Mouse (Mus musculus) liver, postnatal 0 days (tissue): ENCODE data around the gene Olfr510. TPM values are rescaled to one million over a fixed set of nuclear protein-coding genes. Genes with fewer than 3 reads are reported as not detected.
"Not testable (repeated sequence)": the region's sequence is repeated elsewhere in the genome, so short reads cannot be mapped to it uniquely, and the experiment has no call there.

Experiments
- ATAC-seq: fragments of 200-750 bp; cut with Nextera tagmentation; 2 replicates; pipeline ENCODE4 v1.8.0; 2017; ENCODE audit warnings: mild to moderate bottlenecking, moderate library complexity
- DNase-seq: peaks from one replicate; pipeline ENCODE4 v3.0.0-alpha.2; 2016
- H3K27ac ChIP-seq: fragments of 300-500 bp; sonication (generic); 2 replicates; pipeline ENCODE4 v1.5.1; 2014; ENCODE audit warnings: antibody characterized with exemption, moderate library complexity, mild to moderate bottlenecking, low read depth
- H3K27me3 ChIP-seq: fragments of 300-500 bp; sonication (generic); 2 replicates; pipeline ENCODE4 v1.6.1; 2014; ENCODE audit warnings: low read length, control low read depth, mixed read lengths; ENCODE audit not compliant: insufficient read depth
- H3K36me3 ChIP-seq: fragments of 300-500 bp; sonication (generic); replicated peaks from 2 replicates; pipeline ENCODE4 v1.6.1; 2014; ENCODE audit warnings: mild to moderate bottlenecking, control low read depth, low read length, moderate library complexity, mixed read lengths; ENCODE audit not compliant: insufficient read depth
- H3K4me1 ChIP-seq: fragments of 300-500 bp; sonication (generic); 2 replicates; pipeline ENCODE4 v1.6.1; 2014; ENCODE audit warnings: antibody characterized with exemption, mild to moderate bottlenecking, control low read depth; ENCODE audit not compliant: insufficient read depth
- H3K4me2 ChIP-seq: fragments of 300-500 bp; sonication (generic); 2 replicates; pipeline ENCODE4 v1.6.1; 2014; ENCODE audit warnings: low read depth, mild to moderate bottlenecking, low read length, moderate library complexity, mixed read lengths
- H3K4me3 ChIP-seq: fragments of 300-500 bp; sonication (generic); 2 replicates; pipeline ENCODE4 v1.5.1; 2014; ENCODE audit warnings: low read depth, low read length
- H3K9ac ChIP-seq: fragments of 300-500 bp; sonication (generic); replicated peaks from 2 replicates; pipeline ENCODE4 v1.6.1; 2014; ENCODE audit warnings: mild to moderate bottlenecking, moderate library complexity
- H3K9me3 ChIP-seq: fragments of 300-500 bp; sonication (generic); 2 replicates; pipeline ENCODE4 v1.6.1; 2016; ENCODE audit warnings: mild to moderate bottlenecking, control low read depth, low read length, mixed read lengths
- CTCF ChIP-seq: sonication (generic); IDR thresholded peaks from 2 replicates; pipeline ENCODE4 v1.5.1; 2016; ENCODE audit warnings: antibody characterized with exemption, low read depth
- EP300 ChIP-seq: IDR thresholded peaks from 2 replicates; pipeline ENCODE4 v1.6.1; 2016; ENCODE audit warnings: antibody characterized with exemption, low read depth, mild to moderate bottlenecking
- WGBS: fragments of 180-500 bp; shearing (Covaris S2); extraction: QIAGEN DNeasy Blood & Tissue Kit; methylation state at CpG from one replicate; pipeline ENCODE4 v1.1.7; 2014; ENCODE audit not compliant: insufficient replicate concordance; 5-methylcytosine and 5-hydroxymethylcytosine counted together
- polyA plus RNA-seq: library from polyadenylated mRNA; unstranded; fragments of >200 nt; fragmentation: Nextera tagmentation; extraction: Ambion mirVana; gene quantifications from 2 replicates; pipeline ENCODE4 v1.2.1, GENCODE M21; 2015

The Olfr510 gene
- polyA plus RNA-seq, result not detected in 2 replicates

GRCm38 (mm10) chr7:108666118-108666517, at the start of gene Olfr510:
Gene Olfr510 (plus strand): TSS chr7:108666418.
- TF ChIP-seq CTCF, result no peak
- TF ChIP-seq EP300, result no peak
- no peaks in the 10 kb centered on the region for H3K4me1 ChIP-seq
- WGBS, result 83% methylated on average over 1 of the region's 1 CpGs
- H3K27ac ChIP-seq, result no peak within 1 kb of the TSS
- H3K9me3 ChIP-seq, result no peaks in the 10 kb centered on the region
- H3K27me3 ChIP-seq, result no peaks in the 10 kb centered on the region
- H3K4me2 ChIP-seq, result no peak within 1 kb of the TSS
- DNase-seq, result no peak
- H3K9ac ChIP-seq, result no peak within 1 kb of the TSS
- H3K4me3 ChIP-seq, result no peak within 1 kb of the TSS
- no peak for ATAC-seq
- no peaks in the 10 kb centered on the region for H3K36me3 ChIP-seq

- H3K36me3 ChIP-seq, H3K4me1 ChIP-seq, H3K4me3 ChIP-seq, H3K9ac ChIP-seq, H3K27ac ChIP-seq, DNase-seq, H3K4me2 ChIP-seq, H3K9me3 ChIP-seq, H3K27me3 ChIP-seq, ATAC-seq: not testable (repeated sequence)
- 65% methylated on average over 3 of the region's 3 CpGs for WGBS
These were observed 49.4 kb upstream of the Olfr510 start for GRCm38 (mm10) chr7:108616781-108617180.

- no peak for ATAC-seq
- TF ChIP-seq EP300 (no peak), CTCF (no peak)
- Histone ChIP-seq H3K4me3 (no peak within 1 kb of the TSS), H3K9me3 (no peaks in the 10 kb centered on the region), H3K9ac (no peak within 1 kb of the TSS), H3K36me3 (no peaks in the 10 kb centered on the region), H3K27ac (no peak within 1 kb of the TSS), H3K4me2 (no peak within 1 kb of the TSS), H3K27me3 (no peaks in the 10 kb centered on the region), H3K4me1 (no peaks in the 10 kb centered on the region)
- 67% methylated on average over 2 of the region's 2 CpGs for WGBS
- DNase-seq, result no peak
These were observed 44.7 kb upstream of the Olfr510 start, which contains the start of gene Olfr507 for GRCm38 (mm10) chr7:108621514-108621913. Gene Olfr507 (plus strand): TSS chr7:108621814.

GRCm38 (mm10) chr7:108629694-108630093, 36.5 kb upstream of the Olfr510 start, which contains the start of gene Olfr508:
Gene Olfr508 (plus strand): TSS chr7:108629994.
- H3K4me2 ChIP-seq, result no peak within 1 kb of the TSS
- TF ChIP-seq CTCF (no peak), EP300 (no peak)
- H3K36me3 ChIP-seq, result no peaks in the 10 kb centered on the region
- H3K4me3 ChIP-seq, result no peak within 1 kb of the TSS
- no peak within 1 kb of the TSS for H3K9ac ChIP-seq
- H3K27me3 ChIP-seq, result no peaks in the 10 kb centered on the region
- no peaks in the 10 kb centered on the region; the same call in 1 of the 2 replicates for H3K9me3 ChIP-seq
- H3K27ac ChIP-seq, result no peak within 1 kb of the TSS
- ATAC-seq (no peak), DNase-seq (no peak)
- WGBS, result 64% methylated on average over 3 of the region's 3 CpGs
- no peaks in the 10 kb centered on the region for H3K4me1 ChIP-seq

- TF ChIP-seq CTCF (no peak), EP300 (no peak)
- H3K9ac ChIP-seq, result no peak within 1 kb of the TSS
- H3K27me3 ChIP-seq, result no peaks in the 10 kb centered on the region
- no peaks in the 10 kb centered on the region for H3K36me3 ChIP-seq
- no peak within 1 kb of the TSS for H3K4me2 ChIP-seq
- ATAC-seq, result no peak
- no peaks in the 10 kb centered on the region for H3K4me1 ChIP-seq
- H3K9me3 ChIP-seq, result 0 out of 2 replicates have a peak, but pooled peaks cover 2% of the 10 kb centered on the region
- DNase-seq, result no peak
- H3K27ac ChIP-seq, result no peak within 1 kb of the TSS
- no peak within 1 kb of the TSS for H3K4me3 ChIP-seq
These were observed 14.4 kb upstream of the Olfr510 start, which contains the start of gene Olfr509 for GRCm38 (mm10) chr7:108651806-108652205. Gene Olfr509 (minus strand): TSS chr7:108651906.

- no peak overlapping the region for H3K9ac ChIP-seq
- no peaks in the 10 kb centered on the region for H3K9me3 ChIP-seq
- ATAC-seq (no peak), DNase-seq (no peak)
- no peak overlapping the region for H3K4me2 ChIP-seq
- no peaks in the 10 kb centered on the region for H3K36me3 ChIP-seq
- no peak overlapping the region for H3K4me3 ChIP-seq
- TF ChIP-seq EP300 (no peak), CTCF (no peak)
- no peaks in the 10 kb centered on the region for H3K27me3 ChIP-seq
- H3K27ac ChIP-seq, result no peak overlapping the region
- 76% methylated on average over 3 of the region's 3 CpGs for WGBS
- no peaks in the 10 kb centered on the region for H3K4me1 ChIP-seq
These were observed 3.8 kb upstream of the Olfr510 start for GRCm38 (mm10) chr7:108662419-108662818.

GRCm38 (mm10) chr7:108671058-108671457, 4.8 kb downstream of the Olfr510 start:
- 57% methylated on average over 1 of the region's 1 CpGs for WGBS
- Histone ChIP-seq H3K27ac (no peak overlapping the region), H3K9ac (no peak overlapping the region), H3K36me3 (no peaks in the 10 kb centered on the region), H3K4me1 (no peaks in the 10 kb centered on the region), H3K9me3 (no peaks in the 10 kb centered on the region), H3K4me3 (no peak overlapping the region), H3K27me3 (no peaks in the 10 kb centered on the region), H3K4me2 (no peak overlapping the region)
- ATAC-seq, result no peak
- no peak for DNase-seq
- TF ChIP-seq CTCF (no peak), EP300 (no peak)
